Mouse (Mus musculus) frontal cortex, adult (tissue): Measurements from ENCODE around the gene Rho.
A peak's percentile ranks its signal among the peaks of the same experiment; 100 is the strongest.

ENCODE experiments used
- ATAC-seq: cut with Nextera tagmentation; 2 replicates; pipeline ENCODE4 v1.9.2; 2017; ENCODE audit warnings: mild to moderate bottlenecking, moderate library complexity, mixed read lengths; ENCODE audit not compliant: low TSS enrichment

Rho gene

GRCm38 (mm10) chr6:115915601-115916445, 15.7 kb upstream of the Rho start:
- ATAC-seq = peak; percentile 53

GRCm38 (mm10) chr6:115916611-115917010, 14.9 kb upstream of the Rho start:
- ATAC-seq = no peak

GRCm38 (mm10) chr6:115918615-115919014, 12.9 kb upstream of the Rho start:
- no peak for ATAC-seq

- no peak for ATAC-seq
Observed at GRCm38 (mm10) chr6:115919876-115920275, 11.7 kb upstream of the Rho start.

- no peak for ATAC-seq
Observed at GRCm38 (mm10) chr6:115924829-115925228, 6.7 kb upstream of the Rho start.

GRCm38 (mm10) chr6:115926416-115926815, 5.1 kb upstream of the Rho start:
- ATAC-seq = no peak

GRCm38 (mm10) chr6:115927292-115928242, 4.0 kb upstream of the Rho start:
- ATAC-seq = no peak

- no peak for ATAC-seq
Observed at GRCm38 (mm10) chr6:115930018-115930417, 1.5 kb upstream of the Rho start.

- ATAC-seq = no peak
Observed at GRCm38 (mm10) chr6:115932391-115932790, 843 bp downstream of the Rho start.

GRCm38 (mm10) chr6:115935544-115935943, 4.0 kb downstream of the Rho start:
- no peak for ATAC-seq

- no peak for ATAC-seq
Observed at GRCm38 (mm10) chr6:115938011-115938410, 6.5 kb downstream of the Rho start.

GRCm38 (mm10) chr6:115938798-115939197, 7.2 kb downstream of the Rho start:
- ATAC-seq = no peak

- ATAC-seq = no peak
Observed at GRCm38 (mm10) chr6:115940603-115941002, 9.1 kb downstream of the Rho start.

GRCm38 (mm10) chr6:115941128-115941527, 9.6 kb downstream of the Rho start:
- ATAC-seq = no peak

GRCm38 (mm10) chr6:115943498-115944427, 12.2 kb downstream of the Rho start:
- ATAC-seq = no peak

- ATAC-seq = no peak
Observed at GRCm38 (mm10) chr6:115944638-115945037, 13.1 kb downstream of the Rho start, which contains the start of gene H1foo. TSS of gene H1foo (plus strand) at chr6:115944938.

GRCm38 (mm10) chr6:115945633-115946032, 14.1 kb downstream of the Rho start:
- no peak for ATAC-seq

GRCm38 (mm10) chr6:115946389-115946788, 14.8 kb downstream of the Rho start:
- no peak for ATAC-seq

- ATAC-seq = no peak
Observed at GRCm38 (mm10) chr6:115954506-115955074, 23.0 kb downstream of the Rho start.

GRCm38 (mm10) chr6:115955169-115955568, 23.6 kb downstream of the Rho start:
- ATAC-seq = no peak

GRCm38 (mm10) chr6:115955664-115956063, 24.1 kb downstream of the Rho start:
- ATAC-seq = no peak
